Mouse (Mus musculus) lung, embryonic 15.5 days (tissue): ENCODE data around the gene Mepe. TPM values are rescaled to one million over a fixed set of nuclear protein-coding genes. Genes with fewer than 3 reads are reported as not detected.

Experiments
- microRNA-seq: library from miRNA; unstranded; fragments of <30 nt; microRNA quantifications from one replicate; pipeline ENCODE4, GENCODE M21; 2016
- polyA plus RNA-seq: library from polyadenylated mRNA; unstranded; fragments of >200 nt; fragmentation: Nextera tagmentation; extraction: Ambion mirVana; gene quantifications from 2 replicates; pipeline ENCODE4 v1.2.1, GENCODE M21; 2015

Gene Mepe
- polyA plus RNA-seq, 1 experiment from 2014 or later: not detected

Small RNAs within 50 kb of the gene (microRNA-seq; reads per million reads assigned to microRNA genes)
- gene Gm23616: not detected

Other genes with a start within 250 kb of the Mepe start
- gene Gm17660, start 247.7 kb upstream of the Mepe start, polyA plus RNA-seq: 0.42 TPM in 1 of 2 replicates, not detected in the other
- 343 and 369 TPM in 2 replicates for gene Sparcl1, start 211.6 kb upstream of the Mepe start, polyA plus RNA-seq
- 0.04 TPM in 1 of 2 replicates, not detected in the other for gene Dspp, start 154.6 kb upstream of the Mepe start, polyA plus RNA-seq
- 0.52 and 0.74 TPM in 2 replicates for gene Dmp1, start 122.7 kb upstream of the Mepe start, polyA plus RNA-seq
- gene Ibsp, start 26.2 kb upstream of the Mepe start, polyA plus RNA-seq: 4.6 and 5.1 TPM in 2 replicates
- 3.7 and 5.2 TPM in 2 replicates for gene Spp1, start 109.8 kb downstream of the Mepe start, polyA plus RNA-seq
- 13.2 and 13.9 TPM in 2 replicates for gene Pkd2, start 134.1 kb downstream of the Mepe start, polyA plus RNA-seq
- 10.8 and 12.1 TPM in 2 replicates for gene BC005561, start 183.0 kb downstream of the Mepe start, polyA plus RNA-seq